Mouse (Mus musculus): ENCODE data around the gene Kcnj15.

DNA sequence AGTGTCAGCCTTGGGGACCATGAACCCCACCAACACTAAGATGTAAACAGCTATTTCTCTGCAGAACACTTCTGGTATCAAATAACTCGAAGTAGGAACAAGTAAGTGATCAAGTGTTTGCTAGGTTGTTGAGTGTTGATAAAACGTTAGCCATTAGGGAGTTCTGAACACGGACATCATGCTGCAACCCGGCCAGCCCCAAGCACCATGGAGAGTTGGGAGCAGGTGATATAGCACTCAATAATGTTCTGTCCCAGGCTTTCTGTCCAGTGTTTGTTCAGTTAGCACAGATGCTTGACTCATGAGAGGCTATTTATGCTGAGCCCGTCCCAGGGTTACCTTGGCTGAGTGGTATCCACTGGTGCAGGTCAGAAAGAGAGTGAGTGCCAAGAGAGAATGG, 74.8 kb downstream of the Kcnj15 start:
- TF ChIP-seq POLR2A (IDR thresholded peaks at IDR 0.05; ENCODE audit: insufficient read length, low read depth) (no peak), USF1 (IDR thresholded peaks at IDR 0.05; ENCODE audit: low read depth) (no peak), E2F4 (IDR thresholded peaks at IDR 0.05; ENCODE audit: insufficient read depth) (no peak), MYOD1 (IDR thresholded peaks at IDR 0.05; ENCODE audit: control insufficient read depth in 1 of 3, insufficient read length in 2 of 3, low read depth in 2 of 3) (no peak), TCF12 (IDR thresholded peaks at IDR 0.05; ENCODE audit: insufficient read depth, poor library complexity, severe bottlenecking) (no peak), POLR2AphosphoS2 (IDR thresholded peaks at IDR 0.05; ENCODE audit: insufficient read length, low read depth) (no peak), TCF3 (IDR thresholded peaks at IDR 0.05; ENCODE audit: insufficient read length, low read depth) (no peak), MAX (IDR thresholded peaks at IDR 0.05; ENCODE audit: low read depth) (no peak)

All from myocyte (in vitro differentiated cells).